Mouse (Mus musculus) cerebellum, adult 2 months (tissue): Measurements from ENCODE around the gene Snd1.

Source experiments
- CTCF ChIP-seq: fragments of 200-500 bp; IDR thresholded peaks from 2 replicates; pipeline ENCODE4 v1.5.1; 2011; ENCODE audit warnings: low read depth, mild to moderate bottlenecking, control low read depth, low read length, moderate library complexity, borderline replicate concordance; ENCODE audit not compliant: insufficient read depth
- POLR2A ChIP-seq: fragments of 200-500 bp; IDR thresholded peaks from 2 replicates; pipeline ENCODE4 v1.6.1; 2011; ENCODE audit warnings: low read length, control low read depth, borderline replicate concordance; ENCODE audit not compliant: insufficient read depth

DNA sequence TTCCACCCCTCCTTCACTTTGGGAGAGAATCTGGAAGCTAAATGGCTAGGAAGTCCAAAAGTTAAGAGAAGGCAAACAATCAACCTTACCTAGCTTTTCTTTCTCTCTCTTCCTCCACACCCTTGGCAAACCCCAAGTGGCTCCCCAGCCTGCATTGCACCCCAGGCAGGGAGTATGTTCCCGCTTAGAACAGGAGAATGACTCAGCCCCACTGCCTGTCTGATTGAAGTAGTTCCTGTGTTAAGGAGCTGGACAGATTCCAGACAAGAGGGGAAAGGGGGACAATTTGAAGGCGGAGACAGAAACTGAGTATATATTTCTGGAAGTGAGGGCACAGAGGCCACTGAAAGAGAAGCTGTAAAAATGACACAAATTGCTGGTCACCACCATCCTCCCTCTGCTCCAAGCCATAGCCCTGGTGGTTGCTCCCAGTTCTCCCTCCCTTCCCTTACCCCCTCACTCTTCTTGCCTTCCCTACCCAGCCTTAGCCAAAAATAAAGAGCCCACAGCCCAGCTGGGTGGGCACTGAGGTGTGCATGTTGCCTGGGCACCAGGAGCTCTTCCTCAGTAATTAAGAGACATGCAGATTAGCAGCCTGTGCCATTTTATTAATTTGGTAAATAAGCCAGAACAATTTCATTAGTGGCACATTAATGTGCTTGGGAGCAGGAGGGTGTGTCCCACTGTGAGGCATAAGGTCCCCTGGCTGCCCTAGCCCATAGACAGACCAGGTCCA lies 392.7 kb downstream of the Snd1 start:
- no peak for TF ChIP-seq CTCF
- TF ChIP-seq POLR2A: no peak
